Mouse (Mus musculus): Measurements from ENCODE around the gene Vmn1r3.
"Not testable (repeated sequence)": the region's sequence is repeated elsewhere in the genome, so short reads cannot be mapped to it uniquely, and the experiment has no call there.

Vmn1r3 gene

GRCm38 (mm10) chr4:3147926-3148325, 37.2 kb downstream of the Vmn1r3 start:
- DNase-seq (ENCODE audit: low read depth, low spot score): not testable (repeated sequence)
